Mouse (Mus musculus) stomach, postnatal 0 days (tissue): ENCODE data around the gene Prps2. TPM values are rescaled to one million over a fixed set of nuclear protein-coding genes. Genes with fewer than 3 reads are reported as not detected.

Experiments used
- ATAC-seq: fragments of 200-750 bp; cut with Nextera tagmentation; 2 replicates; pipeline ENCODE4 v1.8.0; 2017; ENCODE audit not compliant: low FRiP score, low TSS enrichment
- DNase-seq: peaks from one replicate; pipeline ENCODE4 v3.0.0-alpha.2; 2016; ENCODE audit warnings: low spot score
- H3K27ac ChIP-seq: fragments of 300-500 bp; sonication (generic); replicated peaks from 2 replicates; pipeline ENCODE4 v1.5.1; 2014; ENCODE audit warnings: mild to moderate bottlenecking, control low read depth
- H3K27me3 ChIP-seq: fragments of 300-500 bp; sonication (generic); 2 replicates; pipeline ENCODE4 v1.6.1; 2014; ENCODE audit warnings: low read length; ENCODE audit not compliant: control insufficient read depth, insufficient read depth
- H3K36me3 ChIP-seq: fragments of 300-500 bp; sonication (generic); 2 replicates; pipeline ENCODE4 v1.6.1; 2014; ENCODE audit warnings: low read length, mixed read lengths; ENCODE audit not compliant: control insufficient read depth, insufficient read depth
- H3K4me1 ChIP-seq: fragments of 300-500 bp; sonication (generic); replicated peaks from 2 replicates; pipeline ENCODE4 v1.6.1; 2014; ENCODE audit warnings: antibody characterized with exemption; ENCODE audit not compliant: control insufficient read depth, insufficient read depth
- H3K4me2 ChIP-seq: fragments of 300-500 bp; sonication (generic); replicated peaks from 2 replicates; pipeline ENCODE4 v1.6.1; 2014; ENCODE audit warnings: low read depth, mild to moderate bottlenecking, control low read depth, moderate library complexity
- H3K4me3 ChIP-seq: fragments of 300-500 bp; sonication (generic); 2 replicates; pipeline ENCODE4 v1.5.1; 2014; ENCODE audit warnings: low read depth, low read length, control low read depth
- H3K9ac ChIP-seq: fragments of 300-500 bp; sonication (generic); 2 replicates; pipeline ENCODE4 v1.6.1; 2014; ENCODE audit warnings: mild to moderate bottlenecking, low read length, control low read depth, mixed read lengths
- H3K9me3 ChIP-seq: fragments of 300-500 bp; sonication (generic); 2 replicates; pipeline ENCODE4 v1.6.1; 2016; ENCODE audit warnings: low read length; ENCODE audit not compliant: control insufficient read depth
- CTCF ChIP-seq: IDR thresholded peaks from 2 replicates; pipeline ENCODE4 v1.5.1; 2016; ENCODE audit warnings: antibody characterized with exemption, low read depth, mild to moderate bottlenecking, moderate library complexity
- EP300 ChIP-seq: optimal IDR thresholded peaks from 2 replicates; pipeline ENCODE3; 2016; ENCODE audit warnings: antibody characterized with exemption
- WGBS: fragments of 180-500 bp; shearing (Covaris S2); extraction: QIAGEN DNeasy Blood & Tissue Kit; methylation state at CpG from one replicate; pipeline ENCODE4 v1.1.7; 2014; 5-methylcytosine and 5-hydroxymethylcytosine counted together
- polyA plus RNA-seq: library from polyadenylated mRNA; unstranded; fragments of >200 nt; fragmentation: Nextera tagmentation; extraction: Ambion mirVana; gene quantifications from 2 replicates; pipeline ENCODE4 v1.2.1, GENCODE M21; 2015

Prps2 gene
- polyA plus RNA-seq, 1 experiment from 2014 or later: 11.9 TPM

GRCm38 (mm10) chrX:167332607-167333006 lies 49.9 kb downstream of the Prps2 start:
- Histone ChIP-seq H3K9me3 (no peaks in the 10 kb centered on the region), H3K4me1 (no peaks in the 10 kb centered on the region), H3K27ac (no peak overlapping the region), H3K36me3 (no peaks in the 10 kb centered on the region), H3K4me3 (no peak overlapping the region), H3K27me3 (no peaks in the 10 kb centered on the region), H3K9ac (no peak overlapping the region), H3K4me2 (no peak overlapping the region)
- TF ChIP-seq CTCF (no peak), EP300 (no peak)
- ATAC-seq: no peak
- DNase-seq: no peak
- 30% methylated on average over 1 of the region's 1 CpGs for WGBS

GRCm38 (mm10) chrX:167330993-167331392 lies 51.6 kb downstream of the Prps2 start:
- H3K4me1 ChIP-seq: no peaks in the 10 kb centered on the region
- H3K27me3 ChIP-seq: no peaks in the 10 kb centered on the region
- H3K4me3 ChIP-seq: no peak overlapping the region
- DNase-seq: no peak
- ATAC-seq: no peak
- H3K27ac ChIP-seq: no peak overlapping the region
- no peak overlapping the region for H3K9ac ChIP-seq
- no peaks in the 10 kb centered on the region for H3K9me3 ChIP-seq
- no peaks in the 10 kb centered on the region for H3K36me3 ChIP-seq
- no peak overlapping the region for H3K4me2 ChIP-seq
- TF ChIP-seq EP300 (no peak), CTCF (no peak)
- 60% methylated on average over 4 of the region's 4 CpGs for WGBS

DNA sequence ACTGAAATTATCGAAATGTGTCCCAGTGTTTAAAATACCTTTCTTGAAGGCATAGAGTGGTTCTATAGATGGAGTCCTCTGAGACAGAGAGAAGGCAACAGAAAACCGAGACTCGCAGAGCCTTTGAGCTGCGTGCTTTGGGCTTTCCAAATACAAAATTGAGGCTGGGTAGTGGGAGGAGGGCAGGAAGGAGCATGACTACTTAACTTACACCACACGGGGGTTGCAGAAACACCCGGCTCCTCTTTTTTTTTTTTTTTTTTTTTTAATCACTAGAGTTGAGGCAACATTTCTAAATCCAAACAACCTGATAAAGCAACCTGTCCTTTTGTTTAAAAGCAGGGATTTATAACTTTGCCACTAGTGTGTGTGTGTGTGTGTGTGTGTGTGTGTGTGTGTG lies 52.1 kb downstream of the Prps2 start, which contains the start of gene Tlr7:
Gene Tlr7, minus strand, starts transcription at position 160 of the 400 bp plus-strand sequence.
- Histone ChIP-seq H3K4me1 (no peaks in the 10 kb centered on the region), H3K4me2 (no peak within 1 kb of the TSS), H3K27me3 (no peaks in the 10 kb centered on the region), H3K9ac (no peak within 1 kb of the TSS), H3K4me3 (no peak within 1 kb of the TSS), H3K27ac (no peak within 1 kb of the TSS), H3K36me3 (no peaks in the 10 kb centered on the region), H3K9me3 (no peaks in the 10 kb centered on the region)
- WGBS: 66% methylated on average over 6 of the region's 6 CpGs
- no peak for ATAC-seq
- no peak for TF ChIP-seq CTCF
- no peak for TF ChIP-seq EP300
- DNase-seq: no peak

DNA sequence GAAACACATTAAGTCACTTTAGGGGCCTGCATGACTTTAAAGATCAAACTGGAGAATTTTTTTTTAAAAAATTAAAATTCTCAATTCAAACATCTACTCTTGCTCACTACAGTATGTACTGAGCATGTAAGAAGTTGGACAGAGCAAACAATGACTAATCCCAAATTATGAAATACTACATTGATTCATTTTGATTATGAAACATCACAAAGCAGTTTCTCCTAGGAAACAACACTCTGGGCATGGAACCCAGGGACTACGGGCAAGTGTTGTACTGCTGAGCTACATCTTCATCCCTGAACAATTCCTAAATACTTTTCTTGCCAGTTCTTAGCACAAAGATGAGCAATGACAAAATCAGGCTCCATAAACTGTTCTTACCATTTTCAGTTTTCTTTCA lies 52.9 kb downstream of the Prps2 start:
- H3K27ac ChIP-seq: no peak overlapping the region
- H3K9ac ChIP-seq: no peak overlapping the region
- 62% methylated on average over 1 of the region's 1 CpGs for WGBS
- H3K4me2 ChIP-seq: no peak overlapping the region
- no peaks in the 10 kb centered on the region for H3K4me1 ChIP-seq
- H3K27me3 ChIP-seq: no peaks in the 10 kb centered on the region
- DNase-seq (no peak), ATAC-seq (no peak)
- no peaks in the 10 kb centered on the region for H3K9me3 ChIP-seq
- TF ChIP-seq CTCF: no peak
- no peak for TF ChIP-seq EP300
- no peak overlapping the region for H3K4me3 ChIP-seq
- no peaks in the 10 kb centered on the region for H3K36me3 ChIP-seq

DNA sequence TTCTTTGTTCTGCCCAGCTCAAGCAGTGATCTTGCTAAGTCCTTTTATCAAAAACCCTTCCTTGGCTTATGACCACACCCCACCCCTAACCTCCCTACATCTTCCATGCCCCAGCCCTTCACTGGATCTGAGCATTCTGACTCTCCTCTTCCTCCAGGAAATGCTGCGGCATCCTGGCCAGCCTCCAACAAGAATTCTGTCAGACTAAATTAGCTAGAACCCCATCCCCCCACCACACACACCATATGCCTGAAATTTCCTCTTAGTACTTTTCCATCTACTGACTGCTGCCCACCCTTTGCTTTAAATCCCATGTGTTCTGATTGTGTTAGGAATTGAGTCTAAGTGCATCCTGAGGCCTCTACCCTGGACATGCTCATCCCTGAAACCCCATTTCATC lies 53.5 kb downstream of the Prps2 start:
- H3K4me1 ChIP-seq: no peaks in the 10 kb centered on the region

GRCm38 (mm10) chrX:167328519-167328918 lies 54.0 kb downstream of the Prps2 start:
- no peaks in the 10 kb centered on the region for H3K9me3 ChIP-seq
- H3K9ac ChIP-seq: no peak overlapping the region
- no peak overlapping the region for H3K27ac ChIP-seq
- H3K4me2 ChIP-seq: no peak overlapping the region
- no peak for TF ChIP-seq EP300
- no peak for TF ChIP-seq CTCF
- H3K36me3 ChIP-seq: no peaks in the 10 kb centered on the region
- H3K4me1 ChIP-seq: no peaks in the 10 kb centered on the region
- H3K4me3 ChIP-seq: no peak overlapping the region
- ATAC-seq: no peak
- DNase-seq: no peak
- H3K27me3 ChIP-seq: no peaks in the 10 kb centered on the region
- WGBS: 85% methylated on average over 3 of the region's 3 CpGs

More for the DNA sequence above, 53.5 kb downstream of the Prps2 start:
- no peaks in the 10 kb centered on the region for H3K9me3 ChIP-seq
- no peak overlapping the region for H3K9ac ChIP-seq
- 75% methylated on average over 1 of the region's 1 CpGs for WGBS
- DNase-seq (no peak), ATAC-seq (no peak)
- no peak overlapping the region for H3K27ac ChIP-seq
- TF ChIP-seq CTCF (no peak), EP300 (no peak)
- no peaks in the 10 kb centered on the region for H3K27me3 ChIP-seq
- no peak overlapping the region for H3K4me2 ChIP-seq
- no peak overlapping the region for H3K4me3 ChIP-seq
- H3K36me3 ChIP-seq: no peaks in the 10 kb centered on the region
